Mouse (Mus musculus): ENCODE data around the gene Tmprss6. TPM values are rescaled to one million over a fixed set of nuclear protein-coding genes. Genes with fewer than 3 reads are reported as not detected.

Gene Tmprss6
- polyA plus RNA-seq, 1 experiment, result 0.02 TPM

DNA sequence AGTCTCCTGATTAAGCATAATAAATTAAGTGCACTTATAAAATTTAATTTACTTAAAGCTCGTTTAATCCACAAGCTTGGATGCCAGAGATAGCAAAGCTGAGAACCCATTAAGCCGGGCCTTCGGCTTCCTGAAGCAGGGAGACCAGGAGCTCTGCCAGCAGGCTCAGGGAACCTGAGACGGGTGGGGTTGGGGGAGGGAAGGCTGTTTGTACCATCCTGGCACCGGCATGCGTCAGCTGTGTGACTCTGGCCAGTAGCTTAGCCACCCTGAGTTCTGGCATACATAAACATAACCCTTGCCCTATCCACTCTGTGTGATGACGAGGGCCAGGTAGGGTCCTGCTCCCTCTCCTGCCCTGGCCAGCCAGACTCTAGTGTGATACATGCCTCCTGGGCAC lies 12.4 kb downstream of the Tmprss6 start:
- TF ChIP-seq TAL1 (IDR thresholded peaks at IDR 0.05; ENCODE audit: low read length) (no peak), GATA1 (IDR thresholded peaks at IDR 0.05; ENCODE audit: low read length) (no peak)
- Histone ChIP-seq H3K4me3 (replicated peaks) (no peak overlapping the region), H3K27me3 (ENCODE audit: control insufficient read depth) (no peaks in the 10 kb centered on the region), H3K36me3 (ENCODE audit: control insufficient read depth) (peaks cover 7% of the 10 kb centered on the region; the same call in 1 of the 2 replicates), H3K9me3 (ENCODE audit: control insufficient read depth, low read length) (no peaks in the 10 kb centered on the region), H3K4me1 (ENCODE audit: control insufficient read depth) (peaks cover 14% of the 10 kb centered on the region)

DNA sequence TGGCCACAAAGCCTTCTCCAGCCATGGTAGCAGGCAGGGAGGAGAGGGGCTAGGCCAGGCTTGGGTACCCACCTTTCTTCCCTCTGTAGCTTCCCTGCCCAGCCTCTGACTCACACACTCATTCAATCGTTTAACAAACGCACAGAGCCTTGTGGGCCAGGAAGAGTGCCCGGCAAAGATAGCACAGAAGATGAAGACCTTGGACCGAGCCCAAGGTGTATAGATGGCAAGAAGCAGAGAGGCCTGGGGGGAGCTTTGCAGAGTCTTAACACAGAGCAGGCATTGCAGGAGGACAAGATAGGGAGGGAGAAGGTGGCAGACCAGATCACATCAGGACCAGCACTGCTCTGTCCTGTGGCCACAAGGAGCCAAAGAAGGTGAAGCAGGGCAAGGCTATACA lies 13.3 kb downstream of the Tmprss6 start:
- peaks cover 21% of the 10 kb centered on the region for H3K4me1 ChIP-seq (ENCODE audit: control insufficient read depth)
- H3K27me3 ChIP-seq (ENCODE audit: control insufficient read depth), result no peaks in the 10 kb centered on the region
- no peak overlapping the region for H3K4me3 ChIP-seq (replicated peaks)
- no peaks in the 10 kb centered on the region for H3K9me3 ChIP-seq (ENCODE audit: control insufficient read depth, low read length)
- TF ChIP-seq GATA1 (IDR thresholded peaks at IDR 0.05; ENCODE audit: low read length) (no peak), TAL1 (IDR thresholded peaks at IDR 0.05; ENCODE audit: low read length) (no peak)
- peaks cover 7% of the 10 kb centered on the region; the same call in 1 of the 2 replicates for H3K36me3 ChIP-seq (ENCODE audit: control insufficient read depth)

GRCm38 (mm10) chr15:78452929-78453328 lies 15.5 kb downstream of the Tmprss6 start:
- Histone ChIP-seq H3K9me3 (ENCODE audit: control insufficient read depth, low read length) (no peaks in the 10 kb centered on the region), H3K36me3 (ENCODE audit: control insufficient read depth) (peaks cover 7% of the 10 kb centered on the region; the same call in 1 of the 2 replicates), H3K4me1 (ENCODE audit: control insufficient read depth) (peaks cover 42% of the 10 kb centered on the region), H3K27me3 (ENCODE audit: control insufficient read depth) (no peaks in the 10 kb centered on the region), H3K4me3 (replicated peaks) (no peak overlapping the region)
- no peak for TF ChIP-seq TAL1 (IDR thresholded peaks at IDR 0.05; ENCODE audit: low read length)
- TF ChIP-seq GATA1 (IDR thresholded peaks at IDR 0.05; ENCODE audit: low read length), result no peak

DNA sequence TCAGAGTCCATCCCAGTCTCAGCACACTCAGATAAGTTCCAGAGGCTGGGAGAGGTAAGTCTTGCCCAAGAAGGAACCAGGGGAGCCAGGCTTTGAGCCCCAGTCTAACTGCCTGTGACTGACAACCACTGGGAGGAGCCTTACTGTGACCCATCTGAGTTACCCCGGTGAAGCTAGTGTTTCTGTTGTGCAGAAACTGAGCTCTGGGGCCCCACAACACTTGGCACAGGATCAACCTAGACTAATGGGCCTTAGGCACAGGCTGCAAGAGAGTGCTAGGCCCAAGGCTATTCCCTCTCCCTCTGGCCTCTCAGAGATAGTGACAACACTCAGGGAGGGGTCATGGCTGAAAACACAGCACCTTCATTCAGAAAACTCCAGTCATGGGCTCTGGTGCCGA lies 17.2 kb downstream of the Tmprss6 start:
- H3K4me1 ChIP-seq (ENCODE audit: control insufficient read depth), result peaks cover 47% of the 10 kb centered on the region
- H3K4me3 ChIP-seq (replicated peaks), result no peak overlapping the region
- TF ChIP-seq GATA1 (IDR thresholded peaks at IDR 0.05; ENCODE audit: low read length) (no peak), TAL1 (IDR thresholded peaks at IDR 0.05; ENCODE audit: low read length) (no peak)

GRCm38 (mm10) chr15:78450419-78450768 lies 18.0 kb downstream of the Tmprss6 start:
- Histone ChIP-seq H3K4me1 (ENCODE audit: control insufficient read depth) (peaks cover 47% of the 10 kb centered on the region), H3K36me3 (ENCODE audit: control insufficient read depth) (peaks cover 7% of the 10 kb centered on the region; the same call in 1 of the 2 replicates), H3K4me3 (replicated peaks) (no peak overlapping the region), H3K27me3 (ENCODE audit: control insufficient read depth) (no peaks in the 10 kb centered on the region), H3K9me3 (ENCODE audit: control insufficient read depth, low read length) (no peaks in the 10 kb centered on the region)
- TF ChIP-seq TAL1 (IDR thresholded peaks at IDR 0.05; ENCODE audit: low read length) (no peak), GATA1 (IDR thresholded peaks at IDR 0.05; ENCODE audit: low read length) (no peak)

More for the DNA sequence above, 17.2 kb downstream of the Tmprss6 start:
- Histone ChIP-seq H3K9me3 (ENCODE audit: control insufficient read depth, low read length) (no peaks in the 10 kb centered on the region), H3K27me3 (ENCODE audit: control insufficient read depth) (no peaks in the 10 kb centered on the region), H3K36me3 (ENCODE audit: control insufficient read depth) (peaks cover 7% of the 10 kb centered on the region; the same call in 1 of the 2 replicates)

DNA sequence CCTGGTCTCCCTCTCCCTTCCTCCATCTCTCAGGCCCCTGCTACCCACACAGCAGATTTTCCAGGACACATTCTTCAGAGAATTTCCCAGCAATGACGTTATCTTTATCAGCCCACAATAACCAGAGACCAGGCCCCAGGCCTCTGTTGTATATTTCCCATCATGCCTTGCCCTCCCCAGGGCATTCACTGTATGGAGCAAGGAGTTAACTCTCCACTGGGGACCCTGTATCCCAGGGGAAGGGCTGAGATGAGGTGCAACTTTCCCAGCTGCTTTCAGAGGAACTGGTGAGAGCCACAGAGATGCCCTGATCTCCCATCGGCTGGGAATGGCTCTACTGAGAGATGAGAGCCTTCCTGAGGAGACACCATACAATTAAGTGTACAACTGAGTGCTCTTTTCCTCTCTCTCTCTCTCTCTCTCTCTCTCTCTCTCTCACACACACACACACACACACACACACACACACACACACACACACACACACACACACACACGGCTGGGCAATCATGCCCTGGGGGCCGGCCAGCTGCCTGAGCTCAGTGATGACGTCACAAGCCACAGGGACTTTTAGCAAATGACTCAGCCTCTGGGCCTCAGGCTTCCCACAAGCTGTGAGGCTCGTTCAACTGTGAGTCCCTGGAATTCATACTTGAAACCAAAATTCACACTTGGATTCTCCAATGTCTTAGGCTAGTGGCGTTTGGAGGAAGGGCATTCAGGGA lies 18.6 kb downstream of the Tmprss6 start:
- H3K4me1 ChIP-seq (ENCODE audit: control insufficient read depth), result peaks cover 47% of the 10 kb centered on the region
- TF ChIP-seq GATA1 (IDR thresholded peaks at IDR 0.05; ENCODE audit: low read length) (no peak), TAL1 (IDR thresholded peaks at IDR 0.05; ENCODE audit: low read length) (no peak)
- H3K4me3 ChIP-seq (replicated peaks), result no peak overlapping the region
- H3K9me3 ChIP-seq (ENCODE audit: control insufficient read depth, low read length), result no peaks in the 10 kb centered on the region
- peaks cover 7% of the 10 kb centered on the region; the same call in 1 of the 2 replicates for H3K36me3 ChIP-seq (ENCODE audit: control insufficient read depth)
- H3K27me3 ChIP-seq (ENCODE audit: control insufficient read depth), result no peaks in the 10 kb centered on the region

- Histone ChIP-seq H3K27me3 (ENCODE audit: control insufficient read depth) (no peaks in the 10 kb centered on the region), H3K4me1 (ENCODE audit: control insufficient read depth) (peaks cover 47% of the 10 kb centered on the region), H3K9me3 (ENCODE audit: control insufficient read depth, low read length) (no peaks in the 10 kb centered on the region), H3K36me3 (ENCODE audit: control insufficient read depth) (peaks cover 7% of the 10 kb centered on the region; the same call in 1 of the 2 replicates), H3K4me3 (replicated peaks) (no peak overlapping the region)
- TF ChIP-seq GATA1 (IDR thresholded peaks at IDR 0.05; ENCODE audit: low read length) (no peak), TAL1 (IDR thresholded peaks at IDR 0.05; ENCODE audit: low read length) (no peak)
Measured at GRCm38 (mm10) chr15:78449131-78449530, 19.3 kb downstream of the Tmprss6 start.

DNA sequence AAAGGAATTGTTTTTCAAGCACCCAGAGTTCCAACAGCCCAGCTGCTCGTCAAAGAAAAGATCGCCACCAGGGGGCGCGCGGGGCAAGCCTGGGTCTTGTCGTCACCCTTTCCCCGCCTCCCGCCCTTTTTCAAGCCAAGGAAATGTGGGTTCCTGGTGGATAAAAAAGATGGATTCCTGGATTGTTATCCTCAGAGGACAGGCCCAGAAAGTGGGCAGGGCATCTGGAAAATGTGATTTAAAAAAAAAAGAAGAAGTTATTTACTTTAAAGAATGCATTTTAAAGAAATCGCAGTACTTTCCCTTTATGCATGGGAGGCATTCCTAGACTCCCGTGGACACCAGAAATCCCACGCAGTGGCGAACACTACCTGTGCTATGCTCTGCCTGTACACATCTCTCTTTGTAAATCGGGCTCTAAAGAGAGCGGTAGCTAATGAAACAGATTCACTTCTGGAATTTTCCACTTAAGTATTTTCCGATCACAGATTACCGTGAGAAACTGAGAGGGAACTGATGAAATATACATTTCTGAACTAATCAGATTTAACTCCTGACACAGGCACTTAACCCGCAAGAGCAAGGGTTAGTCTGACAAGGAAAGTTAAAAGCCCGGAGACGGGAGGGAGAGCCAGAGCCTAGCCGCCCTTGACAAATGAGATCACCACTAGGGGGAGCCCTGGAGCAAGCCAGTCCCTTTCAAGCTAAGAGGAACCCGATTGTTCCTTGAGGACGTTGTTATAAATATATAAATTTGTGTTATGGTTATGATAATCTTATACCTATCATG lies 20.5 kb downstream of the Tmprss6 start:
- H3K36me3 ChIP-seq (ENCODE audit: control insufficient read depth), result peaks cover 7% of the 10 kb centered on the region; the same call in 1 of the 2 replicates
- TF ChIP-seq TAL1 (IDR thresholded peaks at IDR 0.05; ENCODE audit: low read length), result no peak
- no peak for TF ChIP-seq GATA1 (IDR thresholded peaks at IDR 0.05; ENCODE audit: low read length)
- peak overlapping the region; percentile 65 for H3K4me3 ChIP-seq (replicated peaks)
- H3K9me3 ChIP-seq (ENCODE audit: control insufficient read depth, low read length), result no peaks in the 10 kb centered on the region
- H3K4me1 ChIP-seq (ENCODE audit: control insufficient read depth), result peaks cover 46% of the 10 kb centered on the region
- H3K27me3 ChIP-seq (ENCODE audit: control insufficient read depth), result no peaks in the 10 kb centered on the region

- Histone ChIP-seq H3K4me3 (replicated peaks) (no peak overlapping the region), H3K36me3 (ENCODE audit: control insufficient read depth) (peaks cover 6% of the 10 kb centered on the region; the same call in 1 of the 2 replicates), H3K27me3 (ENCODE audit: control insufficient read depth) (peaks cover 3% of the 10 kb centered on the region; the same call in 1 of the 2 replicates), H3K4me1 (ENCODE audit: control insufficient read depth) (peaks cover 40% of the 10 kb centered on the region), H3K9me3 (ENCODE audit: control insufficient read depth, low read length) (no peaks in the 10 kb centered on the region)
- TF ChIP-seq GATA1 (IDR thresholded peaks at IDR 0.05; ENCODE audit: low read length) (no peak), TAL1 (IDR thresholded peaks at IDR 0.05; ENCODE audit: low read length) (no peak)
Measured at GRCm38 (mm10) chr15:78447121-78447520, 21.3 kb downstream of the Tmprss6 start.
